Mouse (Mus musculus) limb, embryonic 10.5 days (tissue): ENCODE data around the gene Rasgef1b. TPM values are rescaled to one million over a fixed set of nuclear protein-coding genes. Genes with fewer than 3 reads are reported as not detected.

Experiments used
- polyA plus RNA-seq: library from polyadenylated mRNA; unstranded; fragments of >200 nt; fragmentation: Nextera tagmentation; extraction: Ambion mirVana; gene quantifications from 2 replicates; pipeline ENCODE4 v1.2.1, GENCODE M21; 2016

The Rasgef1b gene
- polyA plus RNA-seq, 1 experiment from 2014 or later, result 32.5 TPM

Other genes with a start within 250 kb of the Rasgef1b start
- not detected in 2 replicates for gene Vamp9, start 177.2 kb upstream of the Rasgef1b start, polyA plus RNA-seq
- gene Hnrnpd, start 249.9 kb upstream of the Rasgef1b start, polyA plus RNA-seq, result 335 and 338 TPM in 2 replicates
- 1.7 and 2.4 TPM in 2 replicates for gene 4930524J08Rik, start 250.0 kb upstream of the Rasgef1b start, polyA plus RNA-seq